Comparison of ENCODE assay signal across 14 mouse cellular contexts in the genomic region with DNA sequence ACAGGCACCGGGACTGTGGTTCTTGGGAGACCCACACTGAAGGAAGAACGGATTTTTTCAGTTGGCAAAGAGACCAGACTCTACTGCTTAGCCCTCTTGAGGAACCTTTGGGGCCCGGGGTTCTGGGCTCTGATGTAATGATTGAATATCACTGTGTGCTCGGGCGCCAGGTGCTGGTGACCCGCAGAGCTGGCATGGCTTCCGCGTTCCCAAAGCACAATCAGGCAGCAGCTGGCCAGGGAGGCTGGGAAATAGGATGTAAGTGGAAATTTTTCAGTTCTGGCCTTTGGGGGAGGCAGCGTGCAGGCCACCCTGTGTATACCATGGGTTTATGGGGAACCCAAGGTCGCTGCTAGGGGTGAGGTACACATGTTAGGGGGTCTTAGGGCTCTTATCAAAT. TPM values are rescaled to one million over a fixed set of nuclear protein-coding genes. Genes with fewer than 3 reads are reported as not detected.
DNase-seq lines count a peak whose midpoint lies in the region; ATAC-seq lines count a peak whose summit lies in the region.
"Had no signal": no experiment of that assay in that cellular context is flagged by ENCODE, and none has a peak within 500 bp of the region (broad histone marks: within the 10 kb centered on the region; RNA-seq: fewer than 3 reads in every experiment).

No protein-coding gene starts in this region.

- H3K4me1 ChIP-seq in forebrain, embryonic 14.5 days (ENCODE audit: control insufficient read depth, insufficient read depth, low read length), result peaks cover 23% of the 10 kb centered on the region
- H3K4me1 ChIP-seq in forebrain, embryonic 13.5 days, result peaks cover 35% of the 10 kb centered on the region
- peaks cover 42% of the 10 kb centered on the region for H3K4me1 ChIP-seq in midbrain, embryonic 10.5 days
- peaks cover 28% of the 10 kb centered on the region for H3K4me1 ChIP-seq in midbrain, embryonic 11.5 days (ENCODE audit: control insufficient read depth, insufficient read depth, low read length)
- H3K4me1 ChIP-seq in hindbrain, embryonic 12.5 days, result peaks cover 39% of the 10 kb centered on the region
- H3K4me1 ChIP-seq in midbrain, embryonic 16.5 days (ENCODE audit: control insufficient read depth, insufficient read depth, low read length), result peaks cover 22% of the 10 kb centered on the region
- H3K4me1 ChIP-seq in intestine, embryonic 16.5 days (ENCODE audit: control insufficient read depth, insufficient read depth, low read length), result peaks cover 9% of the 10 kb centered on the region; the same call in 1 of the 2 replicates

- H3K9me3 ChIP-seq in forebrain, embryonic 14.5 days (replicated peaks; ENCODE audit: control insufficient read depth, low read length), result no peaks in the 10 kb centered on the region
- no peaks in the 10 kb centered on the region for H3K9me3 ChIP-seq in forebrain, embryonic 13.5 days (replicated peaks)
- H3K9me3 ChIP-seq in midbrain, embryonic 10.5 days (replicated peaks), result no peaks in the 10 kb centered on the region
- H3K9me3 ChIP-seq in midbrain, embryonic 11.5 days (ENCODE audit: control insufficient read depth, low read length), result no peaks in the 10 kb centered on the region
- no peaks in the 10 kb centered on the region for H3K9me3 ChIP-seq in hindbrain, embryonic 12.5 days (replicated peaks)
- no peaks in the 10 kb centered on the region for H3K9me3 ChIP-seq in midbrain, embryonic 16.5 days (replicated peaks; ENCODE audit: control insufficient read depth, low read length, poor library complexity, severe bottlenecking)
- no peaks in the 10 kb centered on the region for H3K9me3 ChIP-seq in intestine, embryonic 16.5 days (ENCODE audit: control insufficient read depth, low read length)

- no peak for ATAC-seq in forebrain, embryonic 14.5 days
- ATAC-seq in forebrain, embryonic 13.5 days, result no peak
- no peak for ATAC-seq in midbrain, embryonic 11.5 days (ENCODE audit: low FRiP score)
- ATAC-seq in hindbrain, embryonic 12.5 days (ENCODE audit: low FRiP score), result no peak
- ATAC-seq in midbrain, embryonic 16.5 days, result no peak
- ATAC-seq in intestine, embryonic 16.5 days, result no peak

- H3K4me2 ChIP-seq in forebrain, embryonic 14.5 days (ENCODE audit: low read length), result no peak overlapping the region
- no peak overlapping the region for H3K4me2 ChIP-seq in forebrain, embryonic 13.5 days
- H3K4me2 ChIP-seq in midbrain, embryonic 11.5 days, result no peak overlapping the region
- H3K4me2 ChIP-seq in hindbrain, embryonic 12.5 days (replicated peaks), result 0 out of 2 replicates have a peak overlapping the region, but pooled peaks have one; percentile 27
- H3K4me2 ChIP-seq in midbrain, embryonic 16.5 days (ENCODE audit: low read length), result no peak overlapping the region; the same call in 1 of the 2 replicates
- no peak overlapping the region for H3K4me2 ChIP-seq in intestine, embryonic 16.5 days (ENCODE audit: low read depth, low read length)

- no peaks in the 10 kb centered on the region for H3K36me3 ChIP-seq in forebrain, embryonic 14.5 days (ENCODE audit: control insufficient read depth, insufficient read depth, low read length)
- H3K36me3 ChIP-seq in forebrain, embryonic 13.5 days (ENCODE audit: poor library complexity, severe bottlenecking), result no peaks in the 10 kb centered on the region
- peaks cover 14% of the 10 kb centered on the region for H3K36me3 ChIP-seq in midbrain, embryonic 10.5 days
- no peaks in the 10 kb centered on the region for H3K36me3 ChIP-seq in midbrain, embryonic 11.5 days (ENCODE audit: control insufficient read depth, insufficient read depth, low read length)
- no peaks in the 10 kb centered on the region for H3K36me3 ChIP-seq in hindbrain, embryonic 12.5 days
- no peaks in the 10 kb centered on the region for H3K36me3 ChIP-seq in midbrain, embryonic 16.5 days (ENCODE audit: control insufficient read depth, insufficient read depth, low read length)
- H3K36me3 ChIP-seq in intestine, embryonic 16.5 days (ENCODE audit: control insufficient read depth, insufficient read depth, low read length), result no peaks in the 10 kb centered on the region

- H3K9ac ChIP-seq in forebrain, embryonic 14.5 days (ENCODE audit: low read length), result no peak overlapping the region
- no peak overlapping the region for H3K9ac ChIP-seq in forebrain, embryonic 13.5 days
- H3K9ac ChIP-seq in midbrain, embryonic 11.5 days (ENCODE audit: low read length), result no peak overlapping the region
- H3K9ac ChIP-seq in hindbrain, embryonic 12.5 days, result no peak overlapping the region
- H3K9ac ChIP-seq in midbrain, embryonic 16.5 days (ENCODE audit: low read depth, low read length), result 0 out of 2 replicates have a peak overlapping the region, but pooled peaks have one; percentile 20
- no peak overlapping the region for H3K9ac ChIP-seq in intestine, embryonic 16.5 days (ENCODE audit: low read depth, low read length)

- WGBS in forebrain, embryonic 14.5 days, result 79% methylated on average over 10 of the region's 10 CpGs
- 76% methylated on average over 10 of the region's 10 CpGs for WGBS in forebrain, embryonic 13.5 days
- WGBS in midbrain, embryonic 10.5 days, result 81% methylated on average over 10 of the region's 10 CpGs
- 75% methylated on average over 10 of the region's 10 CpGs for WGBS in midbrain, embryonic 11.5 days
- 66% methylated on average over 10 of the region's 10 CpGs for WGBS in hindbrain, embryonic 12.5 days
- 60% methylated on average over 10 of the region's 10 CpGs for WGBS in midbrain, embryonic 16.5 days
- WGBS in intestine, embryonic 16.5 days, result 66% methylated on average over 10 of the region's 10 CpGs

- H3K4me3 ChIP-seq in forebrain, embryonic 14.5 days (ENCODE audit: low read depth, low read length), result no peak overlapping the region
- no peak overlapping the region for H3K4me3 ChIP-seq in forebrain, embryonic 13.5 days
- H3K4me3 ChIP-seq in midbrain, embryonic 10.5 days, result no peak overlapping the region
- no peak overlapping the region for H3K4me3 ChIP-seq in midbrain, embryonic 11.5 days (ENCODE audit: low read depth, low read length)
- no peak overlapping the region for H3K4me3 ChIP-seq in hindbrain, embryonic 12.5 days
- H3K4me3 ChIP-seq in midbrain, embryonic 16.5 days (ENCODE audit: low read depth, low read length), result no peak overlapping the region
- H3K4me3 ChIP-seq in intestine, embryonic 16.5 days (ENCODE audit: low read length), result no peak overlapping the region

- peak; percentile 37 for DNase-seq in forebrain, embryonic 14.5 days (ENCODE audit: low spot score)
- DNase-seq in midbrain, embryonic 10.5 days (ENCODE audit: low spot score), result no peak
- no peak for DNase-seq in midbrain, embryonic 11.5 days (ENCODE audit: low spot score, missing footprints)
- DNase-seq in urinary bladder, adult 2 months (ENCODE audit: low spot score), result no peak
- DNase-seq: B cell, adult 2 months; cerebellum, adult 8-10 months; liver had no signal

- H3K27ac ChIP-seq in forebrain, embryonic 14.5 days (ENCODE audit: low read depth, low read length), result no peak overlapping the region
- H3K27ac ChIP-seq in forebrain, embryonic 13.5 days, result no peak overlapping the region; the same call in 1 of the 2 replicates
- H3K27ac ChIP-seq in midbrain, embryonic 10.5 days (replicated peaks), result 0 out of 2 replicates have a peak overlapping the region, but pooled peaks have one; percentile 63
- H3K27ac ChIP-seq in midbrain, embryonic 11.5 days (ENCODE audit: low read depth, low read length), result no peak overlapping the region
- H3K27ac ChIP-seq in hindbrain, embryonic 12.5 days, result peak overlapping the region; percentile 57
- peak overlapping the region; percentile 67 for H3K27ac ChIP-seq in midbrain, embryonic 16.5 days (ENCODE audit: low read length)
- H3K27ac ChIP-seq in intestine, embryonic 16.5 days (ENCODE audit: low read length), result no peak overlapping the region
- H3K27ac ChIP-seq: macrophage had no signal

- H3K27me3 ChIP-seq in forebrain, embryonic 14.5 days (replicated peaks; ENCODE audit: control insufficient read depth, insufficient read depth, low read length), result 0 out of 2 replicates have a peak, but pooled peaks cover 3% of the 10 kb centered on the region
- peaks cover 21% of the 10 kb centered on the region for H3K27me3 ChIP-seq in forebrain, embryonic 13.5 days
- H3K27me3 ChIP-seq in midbrain, embryonic 10.5 days (ENCODE audit: low read depth, poor library complexity, severe bottlenecking), result peaks cover 49% of the 10 kb centered on the region
- H3K27me3 ChIP-seq in midbrain, embryonic 11.5 days (ENCODE audit: control insufficient read depth, insufficient read depth, low read length), result peaks cover 2% of the 10 kb centered on the region
- peaks cover 17% of the 10 kb centered on the region for H3K27me3 ChIP-seq in hindbrain, embryonic 12.5 days
- peaks cover 3% of the 10 kb centered on the region for H3K27me3 ChIP-seq in midbrain, embryonic 16.5 days (ENCODE audit: control insufficient read depth, insufficient read depth, low read depth, low read length)
- H3K27me3 ChIP-seq in intestine, embryonic 16.5 days (replicated peaks; ENCODE audit: control insufficient read depth, insufficient read depth, low read length), result 0 out of 2 replicates have a peak, but pooled peaks cover 6% of the 10 kb centered on the region

RNA-seq across cellular contexts. Expression of gene Necab2, which starts 20.3 kb away (rescaled TPM):
- 16.9 and 19.5 TPM in 2 replicates for polyA plus RNA-seq in forebrain, embryonic 14.5 days (2014; fragmentation: Nextera tagmentation; extraction: Ambion mirVana)
- 13.3 and 15.3 TPM in 2 replicates for polyA plus RNA-seq in forebrain, embryonic 13.5 days (2015; fragmentation: Nextera tagmentation; extraction: Ambion mirVana)
- polyA plus RNA-seq in midbrain, embryonic 10.5 days (2016; fragmentation: Nextera tagmentation; extraction: Ambion mirVana), result 16.3 and 17.0 TPM in 2 replicates
- polyA plus RNA-seq in midbrain, embryonic 11.5 days (2014; fragmentation: Nextera tagmentation; extraction: Ambion mirVana), result 18.9 and 20.3 TPM in 2 replicates
- polyA plus RNA-seq in hindbrain, embryonic 12.5 days (2016; fragmentation: Nextera tagmentation; extraction: Ambion mirVana), result 18.3 and 23.7 TPM in 2 replicates
- 65.7 and 85.9 TPM in 2 replicates for polyA plus RNA-seq in midbrain, embryonic 16.5 days (2015; fragmentation: Nextera tagmentation; extraction: Ambion mirVana)
- 1.3 and 1.6 TPM in 2 replicates for polyA plus RNA-seq in intestine, embryonic 16.5 days (2015; fragmentation: Nextera tagmentation; extraction: Ambion mirVana)
- 0.08 and 0.12 TPM in 2 replicates for polyA plus RNA-seq in urinary bladder, adult 2 months (2012; rRNA removed)
- polyA plus RNA-seq: macrophage had no signal

RNA-seq across cellular contexts. Expression of gene Osgin1, which starts 32.9 kb away (rescaled TPM):
- 0.15 and 0.28 TPM in 2 replicates for polyA plus RNA-seq in forebrain, embryonic 14.5 days (2014; fragmentation: Nextera tagmentation; extraction: Ambion mirVana)
- polyA plus RNA-seq in forebrain, embryonic 13.5 days (2015; fragmentation: Nextera tagmentation; extraction: Ambion mirVana), result 0.14 and 0.37 TPM in 2 replicates
- 0.21 and 0.23 TPM in 2 replicates for polyA plus RNA-seq in midbrain, embryonic 10.5 days (2016; fragmentation: Nextera tagmentation; extraction: Ambion mirVana)
- 0.21 and 0.26 TPM in 2 replicates for polyA plus RNA-seq in midbrain, embryonic 11.5 days (2014; fragmentation: Nextera tagmentation; extraction: Ambion mirVana)
- polyA plus RNA-seq in hindbrain, embryonic 12.5 days (2016; fragmentation: Nextera tagmentation; extraction: Ambion mirVana), result 0.12 and 0.14 TPM in 2 replicates
- polyA plus RNA-seq in midbrain, embryonic 16.5 days (2015; fragmentation: Nextera tagmentation; extraction: Ambion mirVana), result 0.45 TPM in 2 replicates
- 8.0 and 9.2 TPM in 2 replicates for polyA plus RNA-seq in intestine, embryonic 16.5 days (2015; fragmentation: Nextera tagmentation; extraction: Ambion mirVana)
- polyA plus RNA-seq in urinary bladder, adult 2 months (2012; rRNA removed), result 69.4 and 84.6 TPM in 2 replicates

RNA-seq across cellular contexts. Expression of gene Slc38a8, which starts 34.7 kb away (rescaled TPM):
- polyA plus RNA-seq in forebrain, embryonic 14.5 days (2014; fragmentation: Nextera tagmentation; extraction: Ambion mirVana), result not detected in 2 replicates
- not detected in 2 replicates for polyA plus RNA-seq in forebrain, embryonic 13.5 days (2015; fragmentation: Nextera tagmentation; extraction: Ambion mirVana)
- 0.15 and 1.1 TPM in 2 replicates for polyA plus RNA-seq in midbrain, embryonic 10.5 days (2016; fragmentation: Nextera tagmentation; extraction: Ambion mirVana)
- polyA plus RNA-seq in midbrain, embryonic 11.5 days (2014; fragmentation: Nextera tagmentation; extraction: Ambion mirVana), result not detected in 2 replicates
- 0.08 and 0.12 TPM in 2 replicates for polyA plus RNA-seq in hindbrain, embryonic 12.5 days (2016; fragmentation: Nextera tagmentation; extraction: Ambion mirVana)
- polyA plus RNA-seq in midbrain, embryonic 16.5 days (2015; fragmentation: Nextera tagmentation; extraction: Ambion mirVana), result 0.12 TPM in 1 of 2 replicates, not detected in the other
- polyA plus RNA-seq in intestine, embryonic 16.5 days (2015; fragmentation: Nextera tagmentation; extraction: Ambion mirVana), result 0.05 and 0.06 TPM in 2 replicates
- 0.04 and 0.08 TPM in 2 replicates for polyA plus RNA-seq in urinary bladder, adult 2 months (2012; rRNA removed)
- polyA plus RNA-seq: heart, embryonic 14.5 days; kidney, embryonic 14.5 days; macrophage had no signal

Comparison
In these comparisons a context has a peak if more than half of its experiments do, and no peak if none do; other contexts are left out.
1. H3K27ac ChIP-seq: peak in midbrain, embryonic 10.5 days (single experiment), hindbrain, embryonic 12.5 days (single experiment) and midbrain, embryonic 16.5 days (single experiment); none in forebrain, embryonic 14.5 days (single experiment), forebrain, embryonic 13.5 days (single experiment), midbrain, embryonic 11.5 days (single experiment) and intestine, embryonic 16.5 days (single experiment).